Mouse (Mus musculus) cerebral cortex, adult 2 months (tissue): Measurements from ENCODE around the gene Trpv6.

ENCODE experiments used
- WGBS: fragments of 180-500 bp; shearing (Covaris S2); methylation state at CpG from one replicate; pipeline ENCODE4 v1.1.7; 2018; 5-methylcytosine and 5-hydroxymethylcytosine counted together

Gene Trpv6

GRCm38 (mm10) chr6:41621241-41621990 is 14.8 kb downstream of the Trpv6 start:
- WGBS, result 85% methylated on average over 12 of the region's 12 CpGs

- WGBS, result 86% methylated on average over 9 of the region's 9 CpGs
These were observed 15.9 kb downstream of the Trpv6 start for GRCm38 (mm10) chr6:41620173-41620798.

GRCm38 (mm10) chr6:41607637-41608036 is 28.6 kb downstream of the Trpv6 start:
- WGBS, result 49% methylated on average over 5 of the region's 5 CpGs

GRCm38 (mm10) chr6:41606214-41606613 is 30.0 kb downstream of the Trpv6 start:
- 2% methylated on average over 4 of the region's 4 CpGs for WGBS

- 2% methylated on average over 7 of the region's 7 CpGs for WGBS
These were observed 30.5 kb downstream of the Trpv6 start for GRCm38 (mm10) chr6:41605794-41606104.

GRCm38 (mm10) chr6:41605061-41605793 is 31.0 kb downstream of the Trpv6 start, which contains the start of gene Ephb6:
Gene Ephb6 (plus strand): TSS chr6:41605482.
- WGBS, result under 1% methylated on average over 68 of the region's 68 CpGs

GRCm38 (mm10) chr6:41604401-41605050 is 31.7 kb downstream of the Trpv6 start:
- under 1% methylated on average over 23 of the region's 23 CpGs for WGBS

- WGBS, result 87% methylated on average over 1 of the region's 1 CpGs
These were observed 54.0 kb downstream of the Trpv6 start for GRCm38 (mm10) chr6:41582189-41582588.

GRCm38 (mm10) chr6:41581295-41581694 is 54.9 kb downstream of the Trpv6 start:
- 78% methylated on average over 7 of the region's 7 CpGs for WGBS

- 28% methylated on average over 5 of the region's 5 CpGs for WGBS
These were observed 58.9 kb downstream of the Trpv6 start for GRCm38 (mm10) chr6:41577297-41577696.

- WGBS, result 57% methylated on average over 5 of the region's 5 CpGs
These were observed 59.6 kb downstream of the Trpv6 start for GRCm38 (mm10) chr6:41576526-41577097.
